Mouse (Mus musculus): ENCODE data around the gene Xpo5. TPM values are rescaled to one million over a fixed set of nuclear protein-coding genes. Genes with fewer than 3 reads are reported as not detected.
A peak's percentile ranks its signal among the peaks of the same experiment; 100 is the strongest.

Gene Xpo5
- polyA plus RNA-seq, 1 experiment: 46.1 TPM

- Histone ChIP-seq H3K36me3 (ENCODE audit: control insufficient read depth, insufficient read depth) (peaks cover 57% of the 10 kb centered on the region), H3K27me3 (ENCODE audit: control insufficient read depth, insufficient read depth, insufficient read length) (no peaks in the 10 kb centered on the region)
These were observed 496 bp downstream of the Xpo5 start for GRCm38 (mm10) chr17:46203078-46203477.

GRCm38 (mm10) chr17:46206676-46207075, 4.1 kb downstream of the Xpo5 start:
- Histone ChIP-seq H3K4me3 (ENCODE audit: insufficient read depth, poor library complexity, severe bottlenecking) (no peak overlapping the region), H3K79me2 (ENCODE audit: control insufficient read depth, insufficient read depth) (peaks cover 64% of the 10 kb centered on the region), H3ac (ENCODE audit: control insufficient read depth, insufficient read length, low read depth) (no peak overlapping the region), H3K27me3 (ENCODE audit: control insufficient read depth, insufficient read depth, insufficient read length) (no peaks in the 10 kb centered on the region), H3K79me3 (ENCODE audit: low read depth) (peaks cover 35% of the 10 kb centered on the region), H3K36me3 (ENCODE audit: control insufficient read depth, insufficient read depth) (peaks cover 71% of the 10 kb centered on the region)
- no peak for TF ChIP-seq MYOD1 (IDR thresholded peaks at IDR 0.05; ENCODE audit: control insufficient read depth, insufficient read length, low read depth)
- no peak for TF ChIP-seq USF1 (IDR thresholded peaks at IDR 0.05; ENCODE audit: low read depth)
- no peak for TF ChIP-seq CEBPB (IDR thresholded peaks at IDR 0.05; ENCODE audit: low read depth)
- no peak for TF ChIP-seq CTCF (IDR thresholded peaks at IDR 0.05; ENCODE audit: control insufficient read depth, insufficient read depth, insufficient read length)
- no peak for TF ChIP-seq FOSL1 (IDR thresholded peaks at IDR 0.05; ENCODE audit: insufficient read depth, low read length, poor library complexity, severe bottlenecking)
- no peak for TF ChIP-seq MAX (IDR thresholded peaks at IDR 0.05)
- TF ChIP-seq MYOG (IDR thresholded peaks at IDR 0.05; ENCODE audit: control insufficient read depth, extremely low read depth, insufficient read length): no peak

More at GRCm38 (mm10) chr17:46203078-46203477, 496 bp downstream of the Xpo5 start:
- peak overlapping the region; percentile 96 for H3ac ChIP-seq (ENCODE audit: control insufficient read depth, insufficient read length, low read depth)
- H3K4me3 ChIP-seq (ENCODE audit: insufficient read depth, poor library complexity, severe bottlenecking): peak overlapping the region; percentile 74
- peaks cover 64% of the 10 kb centered on the region for H3K79me3 ChIP-seq (ENCODE audit: low read depth)
- peak; percentile 54 for TF ChIP-seq MAX (IDR thresholded peaks at IDR 0.05)
- TF ChIP-seq CEBPB (IDR thresholded peaks at IDR 0.05; ENCODE audit: low read depth): no peak
- H3K79me2 ChIP-seq (ENCODE audit: control insufficient read depth, insufficient read depth): peaks cover 97% of the 10 kb centered on the region

- no peaks in the 10 kb centered on the region for H3K27me3 ChIP-seq (ENCODE audit: control insufficient read depth, insufficient read depth, insufficient read length)
- TF ChIP-seq FOSL1 (IDR thresholded peaks at IDR 0.05; ENCODE audit: insufficient read depth, low read length, poor library complexity, severe bottlenecking) (no peak), MAX (IDR thresholded peaks at IDR 0.05) (no peak), MYOD1 (IDR thresholded peaks at IDR 0.05; ENCODE audit: control insufficient read depth, insufficient read length, low read depth) (no peak), CTCF (IDR thresholded peaks at IDR 0.05; ENCODE audit: control insufficient read depth, insufficient read depth, insufficient read length) (no peak), MYOG (IDR thresholded peaks at IDR 0.05; ENCODE audit: control insufficient read depth, extremely low read depth, insufficient read length) (no peak)
- H3K36me3 ChIP-seq (ENCODE audit: control insufficient read depth, insufficient read depth): peaks cover 91% of the 10 kb centered on the region
- H3K4me3 ChIP-seq (ENCODE audit: insufficient read depth, poor library complexity, severe bottlenecking): no peak overlapping the region
- H3K79me2 ChIP-seq (ENCODE audit: control insufficient read depth, insufficient read depth): peaks cover 28% of the 10 kb centered on the region
- no peak overlapping the region for H3ac ChIP-seq (ENCODE audit: control insufficient read depth, insufficient read length, low read depth)
- peaks cover 3% of the 10 kb centered on the region for H3K79me3 ChIP-seq (ENCODE audit: low read depth)
These were observed 8.0 kb downstream of the Xpo5 start for GRCm38 (mm10) chr17:46210550-46210949.

GRCm38 (mm10) chr17:46221601-46222000, 19.0 kb downstream of the Xpo5 start:
- no peaks in the 10 kb centered on the region for H3K79me2 ChIP-seq (ENCODE audit: control insufficient read depth, insufficient read depth)
- H3K79me3 ChIP-seq (ENCODE audit: low read depth): no peaks in the 10 kb centered on the region

GRCm38 (mm10) chr17:46227576-46227975, 25.0 kb downstream of the Xpo5 start:
- no peak overlapping the region for H3K4me3 ChIP-seq (ENCODE audit: insufficient read depth, poor library complexity, severe bottlenecking)
- no peaks in the 10 kb centered on the region for H3K27me3 ChIP-seq (ENCODE audit: control insufficient read depth, insufficient read depth, insufficient read length)
- H3K36me3 ChIP-seq (ENCODE audit: control insufficient read depth, insufficient read depth): peaks cover 92% of the 10 kb centered on the region
- peaks cover 11% of the 10 kb centered on the region for H3K79me2 ChIP-seq (ENCODE audit: control insufficient read depth, insufficient read depth)
- TF ChIP-seq USF1 (IDR thresholded peaks at IDR 0.05; ENCODE audit: low read depth): no peak
- H3K79me3 ChIP-seq (ENCODE audit: low read depth): no peaks in the 10 kb centered on the region
- H3ac ChIP-seq (ENCODE audit: control insufficient read depth, insufficient read length, low read depth): no peak overlapping the region

More at GRCm38 (mm10) chr17:46221601-46222000, 19.0 kb downstream of the Xpo5 start:
- Histone ChIP-seq H3ac (ENCODE audit: control insufficient read depth, insufficient read length, low read depth) (no peak overlapping the region), H3K4me3 (ENCODE audit: insufficient read depth, poor library complexity, severe bottlenecking) (no peak overlapping the region), H3K36me3 (ENCODE audit: control insufficient read depth, insufficient read depth) (peaks cover 98% of the 10 kb centered on the region), H3K27me3 (ENCODE audit: control insufficient read depth, insufficient read depth, insufficient read length) (no peaks in the 10 kb centered on the region)
- TF ChIP-seq CEBPB (IDR thresholded peaks at IDR 0.05; ENCODE audit: low read depth) (no peak), MYOG (IDR thresholded peaks at IDR 0.05; ENCODE audit: control insufficient read depth, extremely low read depth, insufficient read length) (no peak), USF1 (IDR thresholded peaks at IDR 0.05; ENCODE audit: low read depth) (no peak), FOSL1 (IDR thresholded peaks at IDR 0.05; ENCODE audit: insufficient read depth, low read length, poor library complexity, severe bottlenecking) (no peak), MYOD1 (IDR thresholded peaks at IDR 0.05; ENCODE audit: control insufficient read depth, insufficient read length, low read depth) (no peak), MAX (IDR thresholded peaks at IDR 0.05) (no peak)

GRCm38 (mm10) chr17:46236067-46236466, 33.5 kb downstream of the Xpo5 start:
- Histone ChIP-seq H3K4me3 (ENCODE audit: insufficient read depth, poor library complexity, severe bottlenecking) (no peak overlapping the region), H3K36me3 (ENCODE audit: control insufficient read depth, insufficient read depth) (peaks cover 77% of the 10 kb centered on the region), H3K79me2 (ENCODE audit: control insufficient read depth, insufficient read depth) (peaks cover under 1% of the 10 kb centered on the region), H3K79me3 (ENCODE audit: low read depth) (no peaks in the 10 kb centered on the region), H3ac (ENCODE audit: control insufficient read depth, insufficient read length, low read depth) (no peak overlapping the region), H3K27me3 (ENCODE audit: control insufficient read depth, insufficient read depth, insufficient read length) (no peaks in the 10 kb centered on the region)
- TF ChIP-seq MAX (IDR thresholded peaks at IDR 0.05) (no peak), MYOG (IDR thresholded peaks at IDR 0.05; ENCODE audit: control insufficient read depth, extremely low read depth, insufficient read length) (no peak), USF1 (IDR thresholded peaks at IDR 0.05; ENCODE audit: low read depth) (no peak), CEBPB (IDR thresholded peaks at IDR 0.05; ENCODE audit: low read depth) (no peak), FOSL1 (IDR thresholded peaks at IDR 0.05; ENCODE audit: insufficient read depth, low read length, poor library complexity, severe bottlenecking) (no peak), MYOD1 (IDR thresholded peaks at IDR 0.05; ENCODE audit: control insufficient read depth, insufficient read length, low read depth) (no peak), CTCF (IDR thresholded peaks at IDR 0.05; ENCODE audit: control insufficient read depth, insufficient read depth, insufficient read length) (no peak)
